Mouse (Mus musculus): ENCODE data around the gene Gm13271. TPM values are rescaled to one million over a fixed set of nuclear protein-coding genes. Genes with fewer than 3 reads are reported as not detected.
"Not testable (repeated sequence)": the region's sequence is repeated elsewhere in the genome, so short reads cannot be mapped to it uniquely, and the experiment has no call there.

Gene Gm13271
- polyA plus RNA-seq, 1 experiment from 2014 or later = not detected

DNA sequence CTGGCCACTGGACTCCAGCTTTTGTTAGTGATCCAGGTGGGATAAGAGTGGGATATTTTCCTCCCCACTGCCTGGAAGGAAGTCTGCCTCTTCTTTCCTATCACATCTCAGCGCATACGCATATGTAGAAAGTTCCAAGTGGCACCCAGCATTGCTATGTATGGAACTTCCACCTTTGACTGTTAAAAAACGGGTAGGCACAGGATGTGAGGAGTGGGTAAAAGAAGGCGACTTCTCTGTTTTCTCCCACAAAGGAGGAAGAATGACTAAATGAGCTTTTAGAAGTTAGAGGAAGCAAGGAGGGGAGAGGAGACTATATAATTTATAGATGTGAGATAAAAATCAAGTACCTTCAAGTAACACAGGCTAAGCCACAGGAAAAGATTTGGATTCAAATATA is 13.2 kb upstream of the Gm13271 start:
- no peaks in the 10 kb centered on the region for H3K27me3 ChIP-seq
- no peak for ATAC-seq (ENCODE audit: low FRiP score, low read depth)
- H3K27ac ChIP-seq (replicated peaks) = no peak overlapping the region
- no peak overlapping the region for H3K4me2 ChIP-seq (replicated peaks)
- H3K9me3 ChIP-seq = no peaks in the 10 kb centered on the region
- H3K36me3 ChIP-seq = no peaks in the 10 kb centered on the region
- H3K4me3 ChIP-seq = no peak overlapping the region
- WGBS = 89% methylated on average over 4 of the region's 4 CpGs
- peaks cover 6% of the 10 kb centered on the region; the same call in 1 of the 2 replicates for H3K4me1 ChIP-seq
- no peak overlapping the region for H3K9ac ChIP-seq (replicated peaks)

DNA sequence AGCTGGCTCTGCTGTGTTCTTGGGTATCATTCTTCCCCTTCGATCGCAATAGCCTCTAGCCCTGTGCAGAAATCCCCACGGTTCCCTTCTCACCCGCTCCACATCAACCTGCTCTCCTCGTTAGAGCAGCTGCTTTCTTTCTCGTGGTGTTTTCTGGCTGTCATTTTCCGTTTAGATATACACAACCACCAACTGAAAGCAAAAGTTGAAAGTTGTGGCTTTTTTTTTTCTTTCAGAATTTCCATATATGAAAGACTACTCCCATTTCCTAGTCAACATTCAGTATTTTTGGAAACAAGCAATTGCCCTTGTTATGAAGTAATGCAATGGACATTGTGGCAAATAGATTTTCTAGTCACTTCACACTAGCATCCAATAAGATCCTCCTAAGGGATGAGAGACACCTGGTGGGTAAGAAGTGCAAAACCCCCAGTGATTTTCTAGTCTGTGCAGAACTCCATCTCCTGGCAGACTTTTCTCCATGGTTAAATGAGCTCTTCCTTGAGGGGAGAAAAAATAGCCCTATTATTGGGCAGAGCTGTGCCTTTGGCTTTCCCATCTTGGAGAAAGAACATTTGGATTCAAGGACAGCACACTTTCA is 11.8 kb upstream of the Gm13271 start:
- 82% methylated on average over 7 of the region's 7 CpGs for WGBS
- ATAC-seq (ENCODE audit: low FRiP score, low read depth) = no peak
- Histone ChIP-seq H3K9me3 (no peaks in the 10 kb centered on the region), H3K4me2 (replicated peaks) (no peak overlapping the region), H3K4me3 (no peak overlapping the region), H3K27ac (replicated peaks) (no peak overlapping the region), H3K9ac (replicated peaks) (no peak overlapping the region), H3K4me1 (peaks cover 6% of the 10 kb centered on the region; the same call in 1 of the 2 replicates), H3K36me3 (no peaks in the 10 kb centered on the region), H3K27me3 (no peaks in the 10 kb centered on the region)

DNA sequence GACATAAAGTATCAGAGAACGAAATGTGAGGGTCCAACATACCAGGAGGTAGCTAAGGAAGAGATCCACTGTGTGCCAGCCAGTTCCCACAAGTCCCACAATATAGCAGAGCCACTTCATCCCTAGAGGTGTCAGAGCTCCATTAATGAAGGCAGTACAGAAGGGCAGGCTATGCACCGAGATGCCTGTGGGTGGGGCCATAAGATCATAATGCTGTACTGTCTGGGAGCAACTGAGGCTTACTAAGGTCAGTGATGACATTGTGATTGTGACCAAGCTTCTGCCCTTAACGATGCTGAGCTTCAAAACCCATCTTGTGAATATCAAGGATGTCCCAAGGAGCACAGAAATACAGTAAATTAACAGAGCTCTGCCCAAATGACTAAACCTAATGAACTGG is 10.5 kb upstream of the Gm13271 start:
- Histone ChIP-seq H3K4me1 (peaks cover 6% of the 10 kb centered on the region; the same call in 1 of the 2 replicates), H3K4me3 (no peak overlapping the region), H3K9me3 (no peaks in the 10 kb centered on the region), H3K27me3 (no peaks in the 10 kb centered on the region), H3K36me3 (no peaks in the 10 kb centered on the region), H3K4me2 (replicated peaks) (no peak overlapping the region), H3K27ac (replicated peaks) (no peak overlapping the region), H3K9ac (replicated peaks) (no peak overlapping the region)
- 77% methylated on average over 3 of the region's 3 CpGs for WGBS
- ATAC-seq (ENCODE audit: low FRiP score, low read depth) = no peak

DNA sequence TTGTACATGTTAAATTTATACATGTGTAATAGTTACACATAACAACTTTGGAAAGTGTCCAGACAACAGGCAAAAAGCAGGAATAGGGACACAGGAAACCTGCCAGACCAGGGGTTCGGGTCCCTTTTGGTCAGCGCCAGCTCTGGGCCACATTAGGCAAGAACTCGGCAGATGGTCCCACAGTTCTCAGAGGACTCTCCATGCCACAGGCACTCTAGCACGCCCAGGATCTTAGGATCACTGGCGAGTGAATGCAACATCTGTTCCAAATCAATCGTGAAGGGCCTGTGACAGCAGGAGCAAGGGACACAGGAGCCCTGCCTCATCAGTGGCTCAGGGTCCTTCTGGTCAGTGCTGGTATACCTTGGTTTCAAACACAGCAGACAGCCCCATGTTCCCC is 4.7 kb upstream of the Gm13271 start:
- ATAC-seq (ENCODE audit: low FRiP score, low read depth) = no peak
- peaks cover 6% of the 10 kb centered on the region; the same call in 1 of the 2 replicates for H3K4me1 ChIP-seq
- H3K27ac ChIP-seq (replicated peaks) = no peak overlapping the region
- 68% methylated on average over 6 of the region's 6 CpGs for WGBS
- no peaks in the 10 kb centered on the region for H3K36me3 ChIP-seq
- no peak overlapping the region for H3K4me2 ChIP-seq (replicated peaks)
- H3K27me3 ChIP-seq = no peaks in the 10 kb centered on the region
- H3K9me3 ChIP-seq = no peaks in the 10 kb centered on the region
- H3K9ac ChIP-seq (replicated peaks) = no peak overlapping the region
- no peak overlapping the region for H3K4me3 ChIP-seq

DNA sequence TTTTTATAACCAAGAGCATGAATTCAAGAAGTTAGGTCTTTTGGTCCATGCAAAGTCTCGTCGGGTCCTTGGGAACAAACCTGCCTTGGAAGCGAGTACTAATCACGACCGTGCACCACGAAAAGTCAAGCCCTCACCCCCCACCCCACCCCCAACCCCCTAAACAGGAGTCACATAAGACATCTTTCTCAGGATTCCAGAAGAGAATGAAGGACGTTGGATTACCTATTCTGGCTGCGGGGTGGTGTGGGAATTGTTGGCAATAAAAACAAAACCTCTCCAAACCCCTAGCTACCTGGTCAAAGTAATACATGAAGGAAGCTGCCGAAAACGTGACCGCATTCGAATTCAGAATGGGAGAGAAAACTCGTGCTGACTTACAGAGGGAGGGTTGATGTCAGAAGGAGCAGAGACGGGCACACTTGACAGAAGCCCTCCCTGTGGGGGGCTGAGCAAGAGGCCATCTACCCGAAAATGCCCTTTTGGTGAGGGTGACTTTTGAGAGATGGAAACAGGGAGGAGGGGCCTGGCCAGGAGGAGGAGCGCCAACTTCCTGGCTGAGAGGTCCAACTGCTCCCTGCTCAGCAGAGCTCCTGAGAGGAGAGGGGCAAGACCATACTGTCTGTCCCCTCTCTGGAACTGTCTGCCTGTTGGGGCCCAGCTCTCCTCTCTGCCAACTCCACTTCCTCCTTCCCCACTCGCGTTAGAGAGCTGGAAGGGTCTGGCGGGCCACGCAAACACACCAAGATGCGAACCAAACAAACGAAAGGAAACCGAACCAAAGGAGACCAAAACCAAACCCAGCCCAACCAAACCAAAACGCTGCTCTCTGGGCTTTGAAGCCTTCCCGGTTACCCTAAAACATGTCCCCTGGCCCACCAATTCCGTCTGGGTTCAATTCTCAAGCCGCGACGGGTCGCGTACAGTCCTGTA is 2.2 kb downstream of the Gm13271 start:
- Histone ChIP-seq H3K27ac (replicated peaks) (peak overlapping the region; percentile 74), H3K4me3 (peak overlapping the region; percentile 49), H3K4me2 (replicated peaks) (peak overlapping the region; percentile 76), H3K9ac (replicated peaks) (peak overlapping the region; percentile 67)
- H3K27me3 ChIP-seq; H3K36me3 ChIP-seq; H3K4me1 ChIP-seq; ATAC-seq (ENCODE audit: low FRiP score, low read depth); H3K9me3 ChIP-seq: not testable (repeated sequence)
- WGBS = 12% methylated on average over 29 of the region's 31 CpGs

DNA sequence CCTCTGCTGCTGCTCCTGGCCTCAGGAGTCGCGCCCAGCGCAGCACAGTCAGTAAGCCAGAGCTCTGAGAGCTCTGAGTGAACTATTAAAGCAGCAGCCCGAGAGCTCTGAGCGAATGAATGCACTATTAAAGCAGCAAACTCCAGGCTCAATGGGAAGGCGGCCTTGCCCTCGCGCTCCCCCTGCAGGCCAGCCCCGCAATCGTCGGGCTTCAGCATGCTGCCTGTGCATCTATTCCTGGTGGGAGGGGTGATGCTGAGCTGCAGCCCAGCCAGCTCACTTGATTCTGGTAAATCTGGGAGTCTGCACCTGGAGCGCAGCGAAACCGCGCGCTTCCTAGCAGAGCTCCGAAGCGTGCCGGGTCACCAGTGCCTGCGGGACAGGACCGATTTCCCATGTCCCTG is 3.0 kb downstream of the Gm13271 start:
- peak; percentile 100 for ATAC-seq (ENCODE audit: low FRiP score, low read depth)

DNA sequence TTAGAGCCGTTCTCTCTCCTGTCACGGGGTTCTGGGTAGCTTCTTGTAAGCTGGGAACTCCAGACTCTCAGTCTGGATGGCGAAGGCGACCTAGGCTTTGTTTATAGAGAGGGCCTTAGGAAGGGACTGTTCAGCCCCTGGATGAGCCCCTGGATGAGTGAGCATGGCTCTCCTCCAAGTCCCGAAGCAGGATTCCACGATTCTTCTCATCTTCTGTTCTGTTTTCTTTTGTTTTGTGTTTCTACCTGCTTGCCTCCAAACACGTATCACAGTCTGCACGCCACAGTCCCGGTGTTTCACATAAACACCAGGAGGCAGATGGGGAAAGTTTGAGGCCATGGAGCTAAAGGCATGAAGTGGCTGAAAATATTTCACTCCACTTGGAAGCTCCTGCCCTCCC is 4.1 kb downstream of the Gm13271 start:
- not testable (repeated sequence) for H3K9me3 ChIP-seq; H3K4me3 ChIP-seq; H3K4me1 ChIP-seq; H3K9ac ChIP-seq (replicated peaks); H3K27ac ChIP-seq (replicated peaks); H3K4me2 ChIP-seq (replicated peaks); H3K36me3 ChIP-seq; H3K27me3 ChIP-seq; ATAC-seq (ENCODE audit: low FRiP score, low read depth)
- WGBS = 89% methylated on average over 9 of the region's 9 CpGs

More for the DNA sequence above, 3.0 kb downstream of the Gm13271 start:
- peak overlapping the region; percentile 67 for H3K9ac ChIP-seq (replicated peaks)
- H3K27ac ChIP-seq (replicated peaks) = peak overlapping the region; percentile 74
- not testable (repeated sequence) for H3K27me3 ChIP-seq, H3K36me3 ChIP-seq, H3K4me1 ChIP-seq, H3K9me3 ChIP-seq
- H3K4me3 ChIP-seq = peak overlapping the region; percentile 49
- WGBS = under 1% methylated on average over 21 of the region's 21 CpGs
- peak overlapping the region; percentile 76 for H3K4me2 ChIP-seq (replicated peaks)

DNA sequence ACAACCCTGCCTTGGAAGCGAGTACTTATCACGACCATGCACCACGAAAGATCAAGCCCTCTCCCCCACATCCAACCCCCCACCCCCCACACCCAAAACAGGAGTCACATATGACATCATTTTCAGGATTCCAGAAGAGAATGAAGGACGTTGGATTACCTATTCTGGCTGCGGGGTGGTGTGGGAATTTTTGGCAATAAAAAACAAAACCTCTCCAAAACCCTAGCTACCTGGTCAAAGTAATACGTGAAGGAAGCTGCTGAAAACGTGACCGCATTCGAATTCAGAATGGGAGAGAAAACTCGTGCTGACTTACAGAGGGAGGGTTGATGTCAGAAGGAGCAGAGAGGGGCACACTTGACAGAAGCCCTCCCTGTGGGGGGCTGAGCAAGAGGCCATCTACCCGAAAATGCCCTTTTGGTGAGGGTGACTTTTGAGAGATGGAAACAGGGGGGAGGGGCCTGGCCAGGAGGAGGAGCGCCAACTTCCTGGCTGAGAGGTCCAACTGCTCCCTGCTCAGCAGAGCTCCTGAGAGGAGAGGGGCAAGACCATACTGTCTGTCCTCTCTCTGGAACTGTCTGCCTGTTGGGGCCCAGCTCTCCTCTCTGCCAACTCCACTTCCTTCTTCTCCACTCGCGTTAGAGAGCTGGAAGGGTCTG is 5.1 kb downstream of the Gm13271 start, which contains the start of gene Gm13283:
TSS of gene Gm13283 (plus strand) at position 510 of the 659 bp plus-strand sequence.
- not testable (repeated sequence) for H3K4me1 ChIP-seq; ATAC-seq (ENCODE audit: low FRiP score, low read depth); H3K9me3 ChIP-seq; H3K36me3 ChIP-seq; H3K27ac ChIP-seq (replicated peaks); H3K9ac ChIP-seq (replicated peaks); H3K27me3 ChIP-seq
- WGBS = 20% methylated on average over 11 of the region's 14 CpGs
- Histone ChIP-seq H3K4me2 (replicated peaks) (peak within 1 kb of the TSS; percentile 50), H3K4me3 (peak within 1 kb of the TSS; percentile 32)

DNA sequence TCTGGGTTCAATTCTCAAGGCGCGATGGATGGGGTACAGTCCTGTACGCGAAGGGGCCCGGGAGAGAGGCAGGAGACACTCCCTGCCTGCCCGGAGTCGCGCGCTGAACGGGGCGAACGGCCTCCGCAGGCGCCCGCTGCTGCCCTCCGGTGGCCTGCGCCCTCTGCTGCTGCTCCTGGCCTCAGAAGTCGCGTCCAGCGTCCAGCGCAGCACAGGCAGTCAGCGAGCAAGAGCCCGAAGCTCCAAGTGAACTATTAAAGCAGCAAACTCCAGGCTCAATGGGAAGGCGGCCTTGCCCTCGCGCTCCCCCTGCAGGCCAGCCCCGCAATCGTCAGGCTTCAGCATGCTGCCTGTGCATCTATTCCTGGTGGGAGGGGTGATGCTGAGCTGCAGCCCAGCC is 5.8 kb downstream of the Gm13271 start:
- H3K27ac ChIP-seq (replicated peaks); H3K36me3 ChIP-seq; H3K4me1 ChIP-seq; ATAC-seq (ENCODE audit: low FRiP score, low read depth); H3K9me3 ChIP-seq; H3K27me3 ChIP-seq; H3K9ac ChIP-seq (replicated peaks): not testable (repeated sequence)
- Histone ChIP-seq H3K4me2 (replicated peaks) (peak overlapping the region; percentile 50), H3K4me3 (peak overlapping the region; percentile 32)
- WGBS = 0% methylated on average over 26 of the region's 28 CpGs

DNA sequence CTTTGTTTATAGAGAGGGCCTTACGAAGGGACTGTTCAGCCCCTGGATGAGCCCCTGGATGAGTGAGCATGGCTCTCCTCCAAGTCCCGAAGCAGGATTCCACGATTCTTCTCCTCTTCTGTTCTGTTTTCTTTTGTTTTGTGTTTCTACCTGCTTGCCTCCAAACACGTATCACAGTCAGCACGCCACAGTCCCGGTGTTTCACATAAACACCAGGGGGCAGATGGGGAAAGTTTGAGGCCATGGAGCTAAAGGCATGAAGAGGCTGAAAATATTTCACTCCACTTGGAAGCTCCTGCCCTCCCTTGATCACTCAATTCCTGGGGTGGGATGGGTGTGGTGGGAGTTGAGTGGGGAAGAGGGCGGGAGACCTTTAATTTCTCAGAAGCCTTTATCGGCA is 7.1 kb downstream of the Gm13271 start:
- H3K36me3 ChIP-seq; H3K4me2 ChIP-seq (replicated peaks); ATAC-seq (ENCODE audit: low FRiP score, low read depth); H3K4me1 ChIP-seq; H3K4me3 ChIP-seq; H3K9ac ChIP-seq (replicated peaks); H3K9me3 ChIP-seq; H3K27ac ChIP-seq (replicated peaks); H3K27me3 ChIP-seq: not testable (repeated sequence)
- 72% methylated on average over 6 of the region's 8 CpGs for WGBS

DNA sequence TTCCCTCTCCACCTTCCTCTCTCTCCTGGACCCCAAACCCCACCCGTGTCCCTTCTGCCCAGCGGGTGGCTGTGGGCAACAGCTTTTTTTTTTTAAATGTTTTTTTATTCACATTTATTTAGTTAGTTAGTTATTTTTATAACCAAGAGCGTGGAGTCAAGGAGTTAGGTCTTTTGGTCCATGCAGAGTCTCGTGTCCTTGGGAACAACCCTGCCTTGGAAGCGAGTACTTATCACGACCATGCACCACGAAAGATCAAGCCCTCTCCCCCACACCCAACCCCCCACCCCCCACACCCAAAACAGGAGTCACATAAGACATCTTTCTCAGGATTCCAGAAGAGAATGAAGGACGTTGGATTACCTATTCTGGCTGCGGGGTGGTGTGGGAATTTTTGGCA is 7.7 kb downstream of the Gm13271 start:
- not testable (repeated sequence) for H3K9me3 ChIP-seq; H3K27me3 ChIP-seq; H3K4me1 ChIP-seq; ATAC-seq (ENCODE audit: low FRiP score, low read depth); H3K4me3 ChIP-seq; H3K36me3 ChIP-seq; H3K4me2 ChIP-seq (replicated peaks); H3K27ac ChIP-seq (replicated peaks); H3K9ac ChIP-seq (replicated peaks)
- WGBS = 58% methylated on average over 9 of the region's 9 CpGs

DNA sequence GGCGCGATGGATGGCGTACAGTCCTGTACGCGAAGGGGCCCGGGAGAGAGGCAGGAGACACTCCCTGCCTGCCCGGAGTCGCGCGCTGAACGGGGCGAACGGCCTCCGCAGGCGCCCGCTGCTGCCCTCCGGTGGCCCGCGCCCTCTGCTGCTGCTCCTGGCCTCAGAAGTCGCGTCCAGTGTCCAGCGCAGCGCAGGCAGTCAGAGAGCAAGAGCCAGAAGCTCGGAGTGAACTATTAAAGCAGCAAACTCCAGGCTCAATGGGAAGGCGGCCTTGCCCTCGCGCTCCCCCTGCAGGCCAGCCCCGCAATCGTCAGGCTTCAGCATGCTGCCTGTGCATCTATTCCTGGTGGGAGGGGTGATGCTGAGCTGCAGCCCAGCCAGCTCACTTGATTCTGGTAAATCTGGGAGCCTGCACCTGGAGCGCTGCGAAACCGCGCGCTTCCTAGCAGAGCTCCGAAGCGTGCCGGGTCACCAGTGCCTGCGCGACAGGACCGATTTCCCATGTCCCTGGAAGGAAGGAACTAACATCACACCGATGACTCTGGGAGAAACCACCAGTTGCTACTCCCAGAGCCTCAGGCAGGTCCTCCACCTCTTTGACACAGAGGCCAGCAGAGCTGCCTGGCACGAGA is 8.8 kb downstream of the Gm13271 start:
- not testable (repeated sequence) for H3K27me3 ChIP-seq; H3K36me3 ChIP-seq; H3K4me1 ChIP-seq; H3K27ac ChIP-seq (replicated peaks); ATAC-seq (ENCODE audit: low FRiP score, low read depth); H3K9ac ChIP-seq (replicated peaks); H3K9me3 ChIP-seq
- WGBS = 3% methylated on average over 31 of the region's 42 CpGs
- peak overlapping the region; percentile 52 for H3K4me2 ChIP-seq (replicated peaks)
- peak overlapping the region; percentile 33 for H3K4me3 ChIP-seq

Measured in midbrain, embryonic 12.5 days (tissue).